Mouse (Mus musculus) midbrain, embryonic 10.5 days (tissue): Measurements from ENCODE around the gene Ano1. TPM values are rescaled to one million over a fixed set of nuclear protein-coding genes. Genes with fewer than 3 reads are reported as not detected.

Source experiments
- DNase-seq: peaks from one replicate; pipeline ENCODE4 v3.0.0-alpha.2; 2017; ENCODE audit warnings: low spot score
- H3K27ac ChIP-seq: fragments of 300-500 bp; sonication (generic); replicated peaks from 2 replicates; pipeline ENCODE4 v1.5.1; 2016; ENCODE audit warnings: mild to moderate bottlenecking
- H3K27me3 ChIP-seq: fragments of 300-500 bp; sonication (generic); 2 replicates; pipeline ENCODE4 v1.6.1; 2016; ENCODE audit warnings: low read depth, mild to moderate bottlenecking; ENCODE audit not compliant: poor library complexity, severe bottlenecking
- H3K36me3 ChIP-seq: fragments of 300-500 bp; sonication (generic); 2 replicates; pipeline ENCODE4 v1.6.1; 2016; ENCODE audit warnings: mild to moderate bottlenecking, moderate library complexity
- H3K4me1 ChIP-seq: fragments of 300-500 bp; sonication (generic); 2 replicates; pipeline ENCODE4 v1.6.1; 2016
- H3K4me3 ChIP-seq: fragments of 300-500 bp; sonication (generic); 2 replicates; pipeline ENCODE4 v1.5.1; 2016; ENCODE audit warnings: mild to moderate bottlenecking, moderate library complexity
- H3K9me3 ChIP-seq: fragments of 300-500 bp; sonication (generic); replicated peaks from 2 replicates; pipeline ENCODE4 v1.6.1; 2016; ENCODE audit warnings: mild to moderate bottlenecking
- WGBS: fragments of 180-500 bp; shearing (Covaris S2); methylation state at CpG from one replicate; pipeline ENCODE4 v1.1.7; 2016; 5-methylcytosine and 5-hydroxymethylcytosine counted together
- polyA plus RNA-seq: library from polyadenylated mRNA; unstranded; fragments of >200 nt; fragmentation: Nextera tagmentation; extraction: Ambion mirVana; gene quantifications from 2 replicates; pipeline ENCODE4 v1.2.1, GENCODE M21; 2016

Gene Ano1
- 29.4 and 41.5 TPM in 2 replicates for polyA plus RNA-seq

DNA sequence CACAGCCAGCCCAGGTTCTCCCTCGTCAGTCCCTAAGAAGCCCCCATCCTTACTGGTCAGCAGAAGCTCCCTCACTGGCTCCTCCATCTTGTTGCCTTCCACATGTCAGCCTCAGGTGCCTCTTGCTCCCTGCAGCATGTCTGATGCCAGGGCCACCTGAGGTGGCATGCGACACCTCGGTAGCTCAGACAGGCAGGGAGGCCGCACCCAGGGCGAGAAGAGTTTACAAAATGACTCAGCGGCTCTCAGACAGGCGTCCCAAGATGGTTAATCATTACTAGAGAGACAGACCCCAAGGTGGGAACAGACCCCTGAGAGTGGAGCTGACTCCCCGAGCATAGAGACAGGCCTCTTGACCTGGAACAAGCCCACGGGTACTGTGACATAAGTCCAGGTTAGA, at the start of gene Ano1:
Gene Ano1 (minus strand): TSS at position 142 of the 400 bp plus-strand sequence.
- WGBS, result 92% methylated on average over 9 of the region's 9 CpGs
- DNase-seq, result no peak
- H3K4me1 ChIP-seq, result peaks cover 8% of the 10 kb centered on the region; the same call in 1 of the 2 replicates

DNA sequence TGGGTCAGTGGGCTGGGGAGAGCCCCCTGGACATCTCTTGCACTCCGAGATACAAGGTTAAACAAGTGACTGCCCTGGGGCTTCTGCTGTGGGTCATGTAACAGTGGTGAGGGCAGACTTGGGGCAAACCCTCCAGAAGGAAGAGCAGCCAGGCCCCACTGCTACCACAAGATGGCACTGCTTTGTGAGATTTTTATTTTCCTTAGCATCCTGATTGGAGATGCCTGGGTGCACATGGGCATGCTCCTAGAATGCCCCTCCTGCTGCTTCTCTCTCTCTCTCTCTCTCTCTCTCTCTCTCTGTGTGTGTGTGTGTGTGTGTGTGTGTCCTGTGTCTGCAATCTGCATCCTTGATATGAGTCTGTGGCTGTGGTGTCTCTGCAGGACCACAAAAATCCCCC, 46.7 kb upstream of the Ano1 start:
- WGBS, result 37% methylated on average over 1 of the region's 1 CpGs
- peaks cover 25% of the 10 kb centered on the region for H3K27me3 ChIP-seq
- peaks cover 6% of the 10 kb centered on the region for H3K4me1 ChIP-seq
- H3K9me3 ChIP-seq, result no peaks in the 10 kb centered on the region
- peak overlapping the region; percentile 42; the same call in 1 of the 2 replicates for H3K27ac ChIP-seq
- no peaks in the 10 kb centered on the region for H3K36me3 ChIP-seq
- H3K4me3 ChIP-seq, result no peak overlapping the region
- peak; percentile 54 for DNase-seq

More for the DNA sequence above, at the start of gene Ano1:
- Histone ChIP-seq H3K9me3 (no peaks in the 10 kb centered on the region), H3K36me3 (no peaks in the 10 kb centered on the region), H3K4me3 (no peak within 1 kb of the TSS), H3K27me3 (no peaks in the 10 kb centered on the region), H3K27ac (peak within 1 kb of the TSS; percentile 49)

DNA sequence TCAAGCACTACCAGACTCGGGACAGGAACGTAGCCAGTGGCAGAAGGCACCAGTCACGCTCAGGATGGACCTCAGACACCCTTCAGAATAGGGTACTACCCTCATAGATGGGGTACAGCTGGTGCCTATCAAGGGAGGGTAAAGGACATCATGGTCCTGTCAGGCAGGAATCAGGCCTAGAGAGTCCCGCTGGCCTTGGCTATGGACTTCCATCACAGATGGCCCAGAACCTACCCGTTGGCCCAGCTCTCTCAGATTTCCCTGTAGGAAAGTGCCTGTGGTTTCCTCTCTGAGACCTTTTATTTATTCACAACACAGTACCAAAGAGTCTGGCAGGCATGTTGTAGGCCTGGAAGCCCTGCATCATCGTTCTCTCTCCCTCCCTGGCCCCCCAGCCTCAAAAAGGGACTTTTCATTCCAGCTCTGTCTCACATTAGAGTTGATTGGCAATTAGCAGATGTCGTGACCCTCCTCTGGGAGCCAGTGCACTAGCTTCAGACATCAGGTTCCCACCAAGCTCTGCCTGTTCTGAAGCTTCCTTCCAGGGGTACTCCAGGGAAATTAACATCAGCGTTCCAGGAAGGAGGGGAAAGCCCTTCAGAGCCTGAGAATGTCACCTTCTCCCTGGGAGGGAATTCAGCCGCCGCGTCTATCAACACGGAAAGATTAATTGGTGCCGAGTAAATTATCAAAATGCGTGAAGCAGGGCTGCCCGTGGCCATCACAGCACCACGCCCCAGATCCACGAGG, 45.4 kb upstream of the Ano1 start:
- DNase-seq, result no peak
- WGBS, result 81% methylated on average over 17 of the region's 17 CpGs
- no peak overlapping the region for H3K4me3 ChIP-seq
- peaks cover 18% of the 10 kb centered on the region for H3K27me3 ChIP-seq
- H3K27ac ChIP-seq, result 0 out of 2 replicates have a peak overlapping the region, but pooled peaks have one; percentile 42
- H3K4me1 ChIP-seq, result peaks cover 6% of the 10 kb centered on the region
- H3K36me3 ChIP-seq, result no peaks in the 10 kb centered on the region
- H3K9me3 ChIP-seq, result no peaks in the 10 kb centered on the region

DNA sequence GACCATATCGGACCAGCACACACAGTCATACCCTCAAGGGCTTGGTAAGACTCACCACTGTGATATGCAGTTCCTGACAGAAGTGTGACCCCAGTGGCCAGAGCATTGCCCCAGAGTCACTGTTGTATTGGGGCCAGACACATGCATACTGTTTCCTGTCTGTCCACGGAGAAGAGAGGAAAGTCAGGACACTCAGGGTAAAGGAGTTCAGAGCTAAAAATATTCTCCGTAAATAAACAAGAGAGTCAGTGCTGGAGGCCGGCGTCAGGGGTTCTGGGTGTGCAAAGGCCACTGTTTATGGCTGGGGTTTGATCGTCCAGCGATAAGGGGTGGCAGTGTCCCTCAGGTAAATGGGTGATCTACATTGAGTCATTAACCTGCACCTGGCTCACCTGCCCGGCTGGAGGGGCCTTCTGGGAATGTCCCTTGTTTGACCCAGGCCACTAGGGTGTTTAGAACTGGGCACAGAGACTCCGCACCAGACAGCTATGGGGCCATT, 44.3 kb upstream of the Ano1 start:
- Histone ChIP-seq H3K27me3 (peaks cover 10% of the 10 kb centered on the region), H3K4me1 (peaks cover 6% of the 10 kb centered on the region), H3K36me3 (no peaks in the 10 kb centered on the region), H3K9me3 (no peaks in the 10 kb centered on the region), H3K4me3 (no peak overlapping the region), H3K27ac (0 out of 2 replicates have a peak overlapping the region, but pooled peaks have one; percentile 23)
- DNase-seq, result no peak
- WGBS, result 86% methylated on average over 9 of the region's 9 CpGs

DNA sequence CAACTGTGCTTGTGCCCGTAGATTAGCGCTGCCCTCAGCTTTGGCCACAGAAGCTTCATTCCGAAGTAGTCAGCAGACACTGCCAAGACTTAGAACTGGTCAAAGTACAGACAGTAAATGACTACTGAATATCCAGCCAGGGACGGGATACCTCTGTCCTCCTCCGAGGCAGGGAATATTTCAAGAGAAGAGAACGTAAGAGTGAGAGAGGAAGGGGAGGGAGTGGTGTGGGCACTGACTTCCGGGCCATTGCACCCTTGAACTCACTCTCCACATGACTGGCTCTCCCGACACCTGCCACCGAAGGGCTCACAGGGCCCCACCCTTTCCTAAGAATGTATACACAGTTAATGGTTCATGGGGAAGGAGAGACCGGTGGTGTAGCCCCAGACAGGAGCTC, 41.5 kb upstream of the Ano1 start:
- no peaks in the 10 kb centered on the region for H3K9me3 ChIP-seq
- H3K4me3 ChIP-seq, result no peak overlapping the region
- DNase-seq, result no peak
- H3K27me3 ChIP-seq, result peaks cover 10% of the 10 kb centered on the region
- WGBS, result 88% methylated on average over 10 of the region's 10 CpGs
- no peak overlapping the region for H3K27ac ChIP-seq
- H3K4me1 ChIP-seq, result peaks cover 6% of the 10 kb centered on the region
- H3K36me3 ChIP-seq, result no peaks in the 10 kb centered on the region

DNA sequence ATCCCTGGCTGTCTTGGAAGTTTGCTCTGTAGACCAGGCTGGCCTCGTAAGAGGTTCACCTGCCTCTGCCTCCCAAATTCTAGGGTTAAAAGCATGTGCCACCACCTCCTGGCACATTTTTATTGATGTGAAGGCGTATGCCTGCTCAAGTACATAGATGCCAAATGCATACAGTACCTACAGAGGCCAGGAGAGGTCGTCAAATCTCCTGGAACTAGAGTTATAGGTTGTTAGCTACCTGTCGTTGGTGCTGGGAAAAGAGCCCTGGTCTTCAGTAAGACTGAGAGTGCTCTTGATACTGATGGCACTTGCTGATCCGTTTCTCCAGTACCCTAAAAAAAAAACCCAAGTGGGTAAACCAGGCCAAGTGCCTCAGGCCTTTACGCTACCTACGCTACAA, 39.7 kb upstream of the Ano1 start:
- Histone ChIP-seq H3K36me3 (no peaks in the 10 kb centered on the region), H3K27me3 (peaks cover 18% of the 10 kb centered on the region), H3K9me3 (no peaks in the 10 kb centered on the region), H3K4me1 (peaks cover 9% of the 10 kb centered on the region), H3K27ac (no peak overlapping the region), H3K4me3 (no peak overlapping the region)
- 88% methylated on average over 7 of the region's 7 CpGs for WGBS
- DNase-seq, result no peak

DNA sequence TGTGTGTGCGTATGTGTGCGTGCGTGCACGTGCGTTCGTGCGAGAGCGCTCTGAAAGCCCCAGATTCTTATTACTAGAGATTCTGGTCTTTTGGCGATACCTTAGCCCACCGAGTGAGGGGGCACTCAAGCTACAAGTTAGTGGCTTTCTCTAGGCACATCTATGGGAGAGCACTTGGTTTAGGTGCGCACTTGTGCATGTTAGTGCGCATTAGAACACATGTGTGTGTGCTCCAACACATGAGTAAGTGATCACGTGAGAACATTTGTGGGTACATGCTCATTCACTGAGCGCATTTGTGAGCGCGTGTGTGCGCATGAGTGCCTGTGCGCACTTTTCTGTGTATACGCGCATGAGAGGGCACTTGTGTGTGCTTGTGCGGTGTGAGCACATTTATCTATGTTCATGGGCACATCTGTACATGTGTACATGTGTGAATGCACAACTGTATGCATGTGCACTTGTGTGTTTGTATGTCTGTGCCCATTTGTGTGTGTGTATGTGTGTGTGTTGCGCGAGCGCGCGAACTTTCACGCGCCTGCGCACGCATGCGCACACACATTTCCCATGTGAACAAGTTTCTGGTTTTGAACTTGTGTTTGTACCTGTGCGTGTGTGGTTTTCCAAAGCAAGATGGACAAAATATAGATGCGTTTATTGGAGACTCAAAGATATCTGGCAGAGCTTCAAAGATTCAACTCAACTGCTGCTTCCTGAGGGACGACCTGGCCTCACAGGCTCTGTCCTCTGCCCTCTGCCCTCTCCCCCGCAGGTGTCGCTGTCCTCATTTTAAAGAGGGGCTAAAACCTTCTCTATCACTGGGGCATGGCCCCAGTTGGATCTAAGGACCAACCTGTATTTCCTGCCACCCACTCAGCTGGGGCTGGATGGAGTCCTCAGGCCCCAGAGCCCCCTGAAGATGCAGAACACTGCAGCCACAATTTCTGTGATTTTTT, 38.1 kb upstream of the Ano1 start:
- no peaks in the 10 kb centered on the region for H3K9me3 ChIP-seq
- peaks cover 11% of the 10 kb centered on the region for H3K4me1 ChIP-seq
- DNase-seq, result peak; percentile 51
- WGBS, result 46% methylated on average over 36 of the region's 36 CpGs
- peak overlapping the region; percentile 74 for H3K27ac ChIP-seq
- peaks cover 18% of the 10 kb centered on the region for H3K27me3 ChIP-seq
- H3K36me3 ChIP-seq, result no peaks in the 10 kb centered on the region
- peak overlapping the region; percentile 46 for H3K4me3 ChIP-seq

DNA sequence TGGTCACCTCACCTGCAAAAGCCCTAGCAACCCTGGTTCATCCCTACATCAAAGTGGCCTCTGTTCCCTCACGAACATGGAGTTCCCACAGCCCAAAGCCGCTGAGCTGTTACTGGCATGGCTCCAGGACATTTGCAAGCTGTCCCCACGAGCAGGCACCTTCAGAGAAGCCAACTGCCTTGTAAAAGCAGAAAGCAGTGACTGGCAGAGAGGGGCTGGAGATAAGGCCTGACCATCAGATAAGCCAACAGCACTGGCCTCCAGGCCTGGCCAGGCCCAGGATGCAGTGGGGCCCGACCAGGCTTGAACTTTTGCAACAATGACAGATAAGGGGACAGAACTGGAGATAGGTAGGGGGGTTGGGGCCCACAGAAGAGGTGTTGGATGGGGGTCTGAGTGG, 36.9 kb upstream of the Ano1 start:
- Histone ChIP-seq H3K27me3 (peaks cover 30% of the 10 kb centered on the region), H3K36me3 (no peaks in the 10 kb centered on the region), H3K4me1 (peaks cover 11% of the 10 kb centered on the region), H3K9me3 (no peaks in the 10 kb centered on the region), H3K27ac (peak overlapping the region; percentile 57), H3K4me3 (no peak overlapping the region)
- no peak for DNase-seq
- 77% methylated on average over 4 of the region's 4 CpGs for WGBS

DNA sequence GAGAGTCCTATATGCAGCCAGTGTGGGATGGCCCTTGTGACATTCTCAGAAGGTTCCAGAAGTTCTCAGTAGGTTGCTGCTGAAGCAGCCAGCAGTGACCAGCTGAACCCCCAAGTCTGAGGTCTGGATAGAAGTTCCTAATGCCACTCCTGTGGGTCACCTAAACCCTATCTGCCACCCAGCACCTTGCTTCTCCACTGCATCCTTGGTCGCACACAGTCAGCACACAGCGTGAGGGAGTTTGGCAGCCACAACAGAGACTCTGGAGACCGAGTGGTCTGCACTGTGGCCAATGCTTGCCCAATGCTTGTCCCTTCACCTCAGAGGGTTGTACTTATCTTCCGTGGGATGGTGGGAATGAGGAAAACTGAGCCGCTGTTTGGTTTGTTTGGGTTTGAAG, 35.7 kb upstream of the Ano1 start:
- 90% methylated on average over 5 of the region's 5 CpGs for WGBS
- Histone ChIP-seq H3K4me3 (no peak overlapping the region), H3K9me3 (no peaks in the 10 kb centered on the region), H3K27ac (peak overlapping the region; percentile 61), H3K4me1 (peaks cover 11% of the 10 kb centered on the region), H3K27me3 (peaks cover 32% of the 10 kb centered on the region), H3K36me3 (no peaks in the 10 kb centered on the region)
- no peak for DNase-seq

DNA sequence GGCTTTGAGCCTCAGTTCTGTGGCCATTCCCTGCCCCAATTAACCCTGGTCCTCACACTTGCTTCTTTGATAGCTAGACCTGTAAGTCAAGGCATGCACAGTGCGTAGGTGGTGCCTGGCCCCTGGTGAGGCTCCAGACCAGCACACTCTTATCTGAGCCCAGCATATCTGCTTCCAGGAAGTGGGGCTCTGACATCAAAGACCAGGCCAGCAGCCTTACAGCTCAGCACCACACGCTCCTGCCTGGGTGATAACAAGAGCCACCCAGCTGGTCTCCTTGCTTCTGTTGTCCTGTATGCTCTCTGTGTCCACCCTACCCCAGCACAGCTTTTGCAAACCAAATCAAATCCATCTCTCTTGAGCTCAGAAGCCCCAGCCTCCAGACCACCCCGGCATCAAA, 34.8 kb upstream of the Ano1 start:
- DNase-seq, result no peak
- Histone ChIP-seq H3K27ac (peak overlapping the region; percentile 4; the same call in 1 of the 2 replicates), H3K4me1 (peaks cover 17% of the 10 kb centered on the region), H3K9me3 (no peaks in the 10 kb centered on the region), H3K27me3 (peaks cover 35% of the 10 kb centered on the region), H3K4me3 (no peak overlapping the region), H3K36me3 (no peaks in the 10 kb centered on the region)
- WGBS, result 69% methylated on average over 3 of the region's 3 CpGs

DNA sequence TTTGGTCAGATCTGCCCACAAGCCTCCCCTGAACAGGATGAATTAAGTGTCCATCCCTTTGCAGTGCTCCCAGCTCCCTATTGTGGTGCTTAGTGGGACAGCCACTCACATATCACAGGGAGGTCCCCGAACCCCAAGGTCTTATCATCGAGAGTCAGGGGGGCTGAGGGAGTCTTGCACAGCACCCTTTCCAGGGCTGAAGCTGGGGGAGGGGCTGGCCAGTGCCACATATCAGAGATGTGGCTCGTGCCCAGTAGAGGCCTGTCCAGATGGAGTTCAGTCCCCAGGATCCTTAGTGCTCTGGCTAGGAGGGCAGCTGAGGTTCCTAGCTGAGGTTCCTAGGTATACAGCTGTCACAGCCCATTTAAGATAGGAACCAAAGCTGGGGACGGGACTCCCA, 32.4 kb upstream of the Ano1 start:
- Histone ChIP-seq H3K27me3 (peaks cover 34% of the 10 kb centered on the region), H3K9me3 (no peaks in the 10 kb centered on the region), H3K4me1 (peaks cover 20% of the 10 kb centered on the region), H3K27ac (peak overlapping the region; percentile 61), H3K4me3 (no peak overlapping the region), H3K36me3 (no peaks in the 10 kb centered on the region)
- no peak for DNase-seq
- WGBS, result 82% methylated on average over 4 of the region's 4 CpGs

DNA sequence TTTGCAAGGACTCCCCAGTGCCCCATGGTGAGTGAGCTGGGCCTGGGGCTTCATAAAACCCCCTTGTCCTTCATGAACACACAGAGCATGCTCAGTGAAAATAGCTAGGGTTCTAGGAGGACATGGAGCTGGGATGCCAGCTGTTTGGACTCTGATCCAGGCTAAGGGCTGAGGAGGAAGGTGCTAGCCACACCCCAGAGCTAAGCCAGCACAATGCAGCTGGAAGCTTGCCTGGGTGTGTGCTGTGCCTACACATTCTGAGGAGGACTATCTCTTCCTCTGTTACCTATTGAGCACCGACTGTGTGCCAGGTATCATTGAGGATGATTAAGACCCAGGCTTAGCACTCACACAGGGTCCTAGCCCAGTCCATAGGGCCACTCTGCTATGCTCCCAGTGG, 30.6 kb upstream of the Ano1 start:
- 70% methylated on average over 1 of the region's 1 CpGs for WGBS
- Histone ChIP-seq H3K4me3 (no peak overlapping the region), H3K27ac (peak overlapping the region; percentile 67), H3K27me3 (peaks cover 21% of the 10 kb centered on the region), H3K9me3 (no peaks in the 10 kb centered on the region), H3K36me3 (no peaks in the 10 kb centered on the region), H3K4me1 (peaks cover 22% of the 10 kb centered on the region)
- no peak for DNase-seq
